Mouse (Mus musculus) stomach, embryonic 14.5 days (tissue): ENCODE data around the gene Gnptab. TPM values are rescaled to one million over a fixed set of nuclear protein-coding genes. Genes with fewer than 3 reads are reported as not detected.

Experiments
- ATAC-seq: fragments of 200-750 bp; cut with Nextera tagmentation; 2 replicates; pipeline ENCODE4 v1.8.0; 2017; ENCODE audit warnings: low read depth, moderate TSS enrichment; ENCODE audit not compliant: insufficient number of reproducible peaks, insufficient read depth, low FRiP score
- H3K27ac ChIP-seq: fragments of 300-500 bp; sonication (generic); 2 replicates; pipeline ENCODE4 v1.5.1; 2014; ENCODE audit warnings: mild to moderate bottlenecking, low read length, moderate library complexity, mixed read lengths
- H3K27me3 ChIP-seq: fragments of 300-500 bp; sonication (generic); 2 replicates; pipeline ENCODE4 v1.6.1; 2014; ENCODE audit warnings: low read length, control low read depth, mixed read lengths; ENCODE audit not compliant: control insufficient read depth, insufficient read depth
- H3K36me3 ChIP-seq: fragments of 300-500 bp; sonication (generic); 2 replicates; pipeline ENCODE4 v1.6.1; 2014; ENCODE audit warnings: mild to moderate bottlenecking, control low read depth, low read length, moderate library complexity, mixed read lengths; ENCODE audit not compliant: control insufficient read depth, insufficient read depth
- H3K4me1 ChIP-seq: fragments of 300-500 bp; sonication (generic); 2 replicates; pipeline ENCODE4 v1.6.1; 2014; ENCODE audit warnings: low read length, control low read depth, mixed read lengths; ENCODE audit not compliant: control insufficient read depth, insufficient read depth
- H3K4me2 ChIP-seq: fragments of 300-500 bp; sonication (generic); replicated peaks from 2 replicates; pipeline ENCODE4 v1.6.1; 2014; ENCODE audit warnings: low read depth, low read length, control low read depth
- H3K4me3 ChIP-seq: fragments of 300-500 bp; sonication (generic); 2 replicates; pipeline ENCODE4 v1.5.1; 2014; ENCODE audit warnings: low read depth, low read length, control low read depth
- H3K9ac ChIP-seq: fragments of 300-500 bp; sonication (generic); replicated peaks from 2 replicates; pipeline ENCODE4 v1.6.1; 2014; ENCODE audit warnings: low read depth, mild to moderate bottlenecking, control low read depth, low read length, moderate library complexity, mixed read lengths
- H3K9me3 ChIP-seq: fragments of 300-500 bp; sonication (generic); 2 replicates; pipeline ENCODE4 v1.6.1; 2016; ENCODE audit warnings: low read depth, low read length, control low read depth; ENCODE audit not compliant: control insufficient read depth
- WGBS: fragments of 180-500 bp; shearing (Covaris S2); extraction: QIAGEN DNeasy Blood & Tissue Kit; methylation state at CpG from one replicate; pipeline ENCODE4 v1.1.7; 2014; 5-methylcytosine and 5-hydroxymethylcytosine counted together
- polyA plus RNA-seq: library from polyadenylated mRNA; unstranded; fragments of >200 nt; fragmentation: Nextera tagmentation; extraction: Ambion mirVana; gene quantifications from 2 replicates; pipeline ENCODE4 v1.2.1, GENCODE M21; 2014

Gene Gnptab
- polyA plus RNA-seq, 1 experiment from 2014 or later, result 10.7 TPM

GRCm38 (mm10) chr10:88412290-88412995 is 33.5 kb downstream of the Gnptab start:
- no peak for ATAC-seq
- no peak overlapping the region for H3K9ac ChIP-seq
- H3K36me3 ChIP-seq, result no peaks in the 10 kb centered on the region
- no peak overlapping the region for H3K4me2 ChIP-seq
- no peaks in the 10 kb centered on the region for H3K27me3 ChIP-seq
- no peak overlapping the region for H3K4me3 ChIP-seq
- WGBS, result 68% methylated on average over 17 of the region's 17 CpGs
- H3K9me3 ChIP-seq, result no peaks in the 10 kb centered on the region
- no peak overlapping the region for H3K27ac ChIP-seq
- no peaks in the 10 kb centered on the region for H3K4me1 ChIP-seq

GRCm38 (mm10) chr10:88417686-88418085 is 38.8 kb downstream of the Gnptab start:
- WGBS, result 83% methylated on average over 5 of the region's 5 CpGs
- Histone ChIP-seq H3K4me3 (no peak overlapping the region), H3K9ac (no peak overlapping the region), H3K27ac (no peak overlapping the region), H3K4me2 (no peak overlapping the region), H3K36me3 (no peaks in the 10 kb centered on the region; the same call in 1 of the 2 replicates), H3K4me1 (no peaks in the 10 kb centered on the region), H3K9me3 (no peaks in the 10 kb centered on the region), H3K27me3 (no peaks in the 10 kb centered on the region)
- ATAC-seq, result no peak

- Histone ChIP-seq H3K9ac (no peak overlapping the region), H3K4me2 (no peak overlapping the region), H3K36me3 (no peaks in the 10 kb centered on the region; the same call in 1 of the 2 replicates), H3K4me1 (no peaks in the 10 kb centered on the region), H3K27ac (no peak overlapping the region), H3K27me3 (no peaks in the 10 kb centered on the region), H3K4me3 (no peak overlapping the region), H3K9me3 (no peaks in the 10 kb centered on the region)
- ATAC-seq, result no peak
- 82% methylated on average over 11 of the region's 11 CpGs for WGBS
Observed at GRCm38 (mm10) chr10:88420141-88420541, 41.2 kb downstream of the Gnptab start.

- ATAC-seq, result no peak
- no peak overlapping the region for H3K27ac ChIP-seq
- no peaks in the 10 kb centered on the region; the same call in 1 of the 2 replicates for H3K36me3 ChIP-seq
- 94% methylated on average over 19 of the region's 19 CpGs for WGBS
- no peak overlapping the region for H3K4me3 ChIP-seq
- no peaks in the 10 kb centered on the region for H3K9me3 ChIP-seq
- H3K4me1 ChIP-seq, result no peaks in the 10 kb centered on the region
- no peak overlapping the region for H3K9ac ChIP-seq
- H3K4me2 ChIP-seq, result no peak overlapping the region
- H3K27me3 ChIP-seq, result no peaks in the 10 kb centered on the region
Observed at GRCm38 (mm10) chr10:88420655-88421435, 41.9 kb downstream of the Gnptab start.

- no peaks in the 10 kb centered on the region for H3K27me3 ChIP-seq
- WGBS, result 94% methylated on average over 2 of the region's 2 CpGs
- peak; percentile 49; the same call in 1 of the 2 replicates for ATAC-seq
- no peak overlapping the region for H3K27ac ChIP-seq
- peaks cover 4% of the 10 kb centered on the region; the same call in 1 of the 2 replicates for H3K36me3 ChIP-seq
- no peak overlapping the region for H3K4me2 ChIP-seq
- H3K9ac ChIP-seq, result no peak overlapping the region
- H3K4me1 ChIP-seq, result no peaks in the 10 kb centered on the region
- no peak overlapping the region for H3K4me3 ChIP-seq
- no peaks in the 10 kb centered on the region for H3K9me3 ChIP-seq
Observed at GRCm38 (mm10) chr10:88426158-88426816, 47.4 kb downstream of the Gnptab start.

- Histone ChIP-seq H3K4me1 (no peaks in the 10 kb centered on the region), H3K36me3 (peaks cover 4% of the 10 kb centered on the region; the same call in 1 of the 2 replicates), H3K27ac (no peak overlapping the region), H3K27me3 (no peaks in the 10 kb centered on the region), H3K4me2 (no peak overlapping the region), H3K4me3 (no peak overlapping the region), H3K9me3 (no peaks in the 10 kb centered on the region), H3K9ac (no peak overlapping the region)
- WGBS, result 69% methylated on average over 5 of the region's 5 CpGs
- no peak for ATAC-seq
Observed at GRCm38 (mm10) chr10:88426896-88427295, 48.0 kb downstream of the Gnptab start.

GRCm38 (mm10) chr10:88427998-88428397 is 49.1 kb downstream of the Gnptab start:
- no peaks in the 10 kb centered on the region for H3K4me1 ChIP-seq
- H3K9me3 ChIP-seq, result no peaks in the 10 kb centered on the region
- H3K36me3 ChIP-seq, result peaks cover 4% of the 10 kb centered on the region; the same call in 1 of the 2 replicates
- no peaks in the 10 kb centered on the region for H3K27me3 ChIP-seq
- no peak overlapping the region for H3K4me3 ChIP-seq
- no peak overlapping the region for H3K4me2 ChIP-seq
- H3K9ac ChIP-seq, result no peak overlapping the region
- no peak for ATAC-seq
- no peak overlapping the region for H3K27ac ChIP-seq
- 85% methylated on average over 6 of the region's 6 CpGs for WGBS

- H3K4me1 ChIP-seq, result no peaks in the 10 kb centered on the region
- 87% methylated on average over 6 of the region's 6 CpGs for WGBS
Observed at GRCm38 (mm10) chr10:88441224-88441623, 62.3 kb downstream of the Gnptab start.

More at GRCm38 (mm10) chr10:88441224-88441623, 62.3 kb downstream of the Gnptab start:
- no peaks in the 10 kb centered on the region for H3K9me3 ChIP-seq
- no peak overlapping the region for H3K4me2 ChIP-seq
- no peak overlapping the region for H3K27ac ChIP-seq
- no peak overlapping the region for H3K4me3 ChIP-seq
- no peaks in the 10 kb centered on the region for H3K27me3 ChIP-seq
- ATAC-seq, result no peak
- H3K9ac ChIP-seq, result no peak overlapping the region
- H3K36me3 ChIP-seq, result peaks cover 8% of the 10 kb centered on the region
